Mouse (Mus musculus): ENCODE results near the gene Mvb12b. TPM values are rescaled to one million over a fixed set of nuclear protein-coding genes. Genes with fewer than 3 reads are reported as not detected.

Mvb12b gene
- total and polyA plus RNA-seq, 3 experiments: 22.8 to 23.3 TPM; not detected in 1

DNA sequence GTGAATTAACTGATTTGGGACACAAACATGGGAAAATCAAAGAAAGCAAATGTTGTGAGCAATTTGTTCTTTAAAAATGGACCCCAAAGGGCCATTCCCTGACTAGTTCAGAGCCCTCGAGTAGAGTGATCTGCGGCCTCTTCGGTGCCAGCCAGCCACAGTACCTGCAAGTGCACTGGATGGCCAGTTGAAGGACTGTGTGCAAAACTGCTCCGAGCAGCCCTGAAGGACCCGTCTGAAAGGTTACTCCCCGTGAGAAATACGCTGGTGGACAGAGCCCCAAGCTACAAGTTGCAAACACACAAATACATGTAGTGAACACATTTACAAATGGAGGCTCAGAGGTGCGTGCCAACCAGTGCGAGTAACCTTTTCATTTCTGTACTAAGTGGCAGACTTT is 98.0 kb downstream of the Mvb12b start:
- no peak for DNase-seq (ENCODE audit: low read depth, low spot score)
- Histone ChIP-seq H3K79me2 (ENCODE audit: control insufficient read depth, insufficient read depth, low read length, poor library complexity) (no peaks in the 10 kb centered on the region), H3K27me3 (ENCODE audit: control insufficient read depth in 1 of 2, insufficient read depth in 2 of 2, low read length in 2 of 2) (no peaks in the 10 kb centered on the region), H3K9me3 (replicated peaks; ENCODE audit: insufficient read depth, low read length) (no peaks in the 10 kb centered on the region), H3K27ac (ENCODE audit: control insufficient read depth, low read depth, low read length) (no peak overlapping the region), H3K4me3 (ENCODE audit: control insufficient read depth in 1 of 2, insufficient read depth in 1 of 2, low read depth in 2 of 2, low read length in 2 of 2) (no peak overlapping the region), H3K4me1 (ENCODE audit: control insufficient read depth in 1 of 2, insufficient read depth in 2 of 2, low read length in 2 of 2) (no peaks in the 10 kb centered on the region), H3K36me3 (ENCODE audit: control insufficient read depth in 1 of 2, insufficient read depth in 2 of 2, low read length in 2 of 2) (no peaks in the 10 kb centered on the region), H3K9ac (ENCODE audit: control insufficient read depth, low read depth, low read length, poor library complexity, severe bottlenecking) (no peak overlapping the region)
- TF ChIP-seq MYB (IDR thresholded peaks at IDR 0.05; ENCODE audit: low read depth, low read length) (no peak), KAT2A (conservative IDR thresholded peaks at IDR 0.05; ENCODE audit: low read depth, low read length) (no peak), MAX (IDR thresholded peaks at IDR 0.05; ENCODE audit: low read length) (no peak), MYC (IDR thresholded peaks at IDR 0.05; ENCODE audit: low read depth, low read length) (no peak), MXI1 (IDR thresholded peaks at IDR 0.05; ENCODE audit: low read depth, low read length) (no peak), ZMIZ1 (IDR thresholded peaks at IDR 0.05; ENCODE audit: low read depth, low read length) (no peak), SMC3 (IDR thresholded peaks at IDR 0.05; ENCODE audit: low read depth, low read length) (no peak), CTCF (IDR thresholded peaks at IDR 0.05 in 2 of 3, conservative IDR thresholded peaks at IDR 0.05 in 1 of 3; ENCODE audit: control insufficient read depth in 1 of 3, insufficient read depth in 1 of 3, low read depth in 2 of 3, low read length in 3 of 3, poor library complexity in 1 of 3, severe bottlenecking in 1 of 3) (no peak), POLR2AphosphoS5 (IDR thresholded peaks at IDR 0.05; ENCODE audit: borderline replicate concordance, low read depth, low read length) (no peak), ZKSCAN1 (IDR thresholded peaks at IDR 0.05; ENCODE audit: low read depth, low read length) (no peak), NRF1 (IDR thresholded peaks at IDR 0.05; ENCODE audit: insufficient read depth, low read depth, low read length, poor library complexity, severe bottlenecking) (no peak), ZNF384 (IDR thresholded peaks at IDR 0.05; ENCODE audit: low read depth, low read length) (no peak), MEF2A (IDR thresholded peaks at IDR 0.05; ENCODE audit: extremely low read depth, insufficient replicate concordance, low read depth, low read length, poor library complexity, severe bottlenecking) (no peak), JUND (IDR thresholded peaks at IDR 0.05; ENCODE audit: low read depth, low read length) (no peak), SIN3A (IDR thresholded peaks at IDR 0.05; ENCODE audit: low read length) (no peak), ZC3H11A (IDR thresholded peaks at IDR 0.05; ENCODE audit: low read depth, low read length) (no peak)

DNA sequence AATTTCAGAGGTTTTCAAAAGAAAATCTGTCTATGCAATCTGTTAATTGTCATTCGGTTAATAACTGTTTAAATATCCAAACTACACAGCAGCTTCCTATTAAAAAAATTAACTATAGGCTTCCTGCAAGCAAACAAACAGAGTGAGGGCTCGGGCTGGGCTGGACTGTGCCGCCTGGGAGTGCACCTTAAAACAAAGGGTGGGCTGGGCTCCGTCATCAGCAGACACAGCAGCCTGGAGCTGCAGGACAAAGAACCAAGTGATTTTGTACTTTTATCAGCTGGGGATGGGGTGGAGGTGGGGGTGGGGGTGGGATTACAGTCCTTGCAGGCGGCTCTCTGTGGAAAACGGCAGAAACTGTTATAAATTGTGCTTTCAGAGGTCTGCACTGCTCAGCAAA is 98.5 kb downstream of the Mvb12b start:
- H3K9me3 ChIP-seq (replicated peaks; ENCODE audit: insufficient read depth, low read length): no peaks in the 10 kb centered on the region
- H3K79me2 ChIP-seq (ENCODE audit: control insufficient read depth, insufficient read depth, low read length, poor library complexity): no peaks in the 10 kb centered on the region
- H3K9ac ChIP-seq (ENCODE audit: control insufficient read depth, low read depth, low read length, poor library complexity, severe bottlenecking): no peak overlapping the region
- no peaks in the 10 kb centered on the region for H3K4me1 ChIP-seq (ENCODE audit: control insufficient read depth in 1 of 2, insufficient read depth in 2 of 2, low read length in 2 of 2)
- no peak for TF ChIP-seq E2F4 (IDR thresholded peaks at IDR 0.05; ENCODE audit: borderline replicate concordance, low read depth, low read length)
- TF ChIP-seq RCOR1 (IDR thresholded peaks at IDR 0.05; ENCODE audit: low read depth, low read length): no peak
- H3K4me3 ChIP-seq (ENCODE audit: control insufficient read depth in 1 of 2, insufficient read depth in 1 of 2, low read depth in 2 of 2, low read length in 2 of 2): no peak overlapping the region
- H3K36me3 ChIP-seq (ENCODE audit: control insufficient read depth in 1 of 2, insufficient read depth in 2 of 2, low read length in 2 of 2): no peaks in the 10 kb centered on the region
- no peak for DNase-seq (ENCODE audit: low read depth, low spot score)
- no peak overlapping the region for H3K27ac ChIP-seq (ENCODE audit: control insufficient read depth, low read depth, low read length)
- no peaks in the 10 kb centered on the region for H3K27me3 ChIP-seq (ENCODE audit: control insufficient read depth in 1 of 2, insufficient read depth in 2 of 2, low read length in 2 of 2)

Data from MEL (cell line).